ENCODE assay signal across 1 mouse cellular context in genomic region chr14:76329983-76330382, GRCm38 (mm10).
A peak's percentile ranks its signal among the peaks of the same experiment; 100 is the strongest.
TF ChIP-seq lines count a peak whose summit lies in the region.

No protein-coding gene starts in this region.

TF ChIP-seq in CH12.LX, 34 proteins besides CTCF, POLR2A, EP300 and RAD21 (continued from another document):
- TF ChIP-seq USF2 (conservative IDR thresholded peaks at IDR 0.05; ENCODE audit: low read depth, low read length) = peak; percentile 61
- TF ChIP-seq IRF4 (IDR thresholded peaks at IDR 0.05; ENCODE audit: low read depth, low read length) = no peak; the same call in 1 of the 2 replicates
- no peak for TF ChIP-seq MAFK (IDR thresholded peaks at IDR 0.05; ENCODE audit: insufficient replicate concordance, low read length)
- TF ChIP-seq ZNF384 (IDR thresholded peaks at IDR 0.05; ENCODE audit: low read depth, low read length) = no peak
- peak; percentile 91 for TF ChIP-seq BHLHE40 (IDR thresholded peaks at IDR 0.05; ENCODE audit: low read depth, low read length)
- no peak for TF ChIP-seq CHD2 (IDR thresholded peaks at IDR 0.05; ENCODE audit: low read length)
- no peak for TF ChIP-seq UBTF (IDR thresholded peaks at IDR 0.05; ENCODE audit: low read depth, low read length)
- TF ChIP-seq PAX5 (IDR thresholded peaks at IDR 0.05; ENCODE audit: low read length) = no peak
- TF ChIP-seq ETS1 (conservative IDR thresholded peaks at IDR 0.05; ENCODE audit: low read depth, low read length) = peak; percentile 59
- TF ChIP-seq TBP (conservative IDR thresholded peaks at IDR 0.05; ENCODE audit: low read depth, low read length) = no peak
- TF ChIP-seq JUN (IDR thresholded peaks at IDR 0.05; ENCODE audit: insufficient read depth, low read depth, low read length) = 0 out of 2 replicates have a peak, but pooled peaks have one; percentile 19
